ENCODE assay signal across 17 mouse cellular contexts in genomic region chr12:4004648-4005047, GRCm38 (mm10). TPM values are rescaled to one million over a fixed set of nuclear protein-coding genes. Genes with fewer than 3 reads are reported as not detected.
DNase-seq lines count a peak whose midpoint lies in the region; ATAC-seq and TF ChIP-seq lines count a peak whose summit lies in the region.
"Had no signal": no experiment of that assay in that cellular context is flagged by ENCODE, and none has a peak within 500 bp of the region (broad histone marks: within the 10 kb centered on the region; RNA-seq: fewer than 3 reads in every experiment).

No protein-coding gene starts in this region.

- WGBS in forebrain, embryonic 10.5 days: 13% methylated on average over 6 of the region's 6 CpGs
- WGBS in forebrain, embryonic 11.5 days: 10% methylated on average over 6 of the region's 6 CpGs
- 21% methylated on average over 6 of the region's 6 CpGs for WGBS in kidney, postnatal 0 days
- 53% methylated on average over 6 of the region's 6 CpGs for WGBS in thymus, adult 2 months

- no peak; the same call in 1 of the 2 replicates for ATAC-seq in forebrain, embryonic 11.5 days (replicated peaks; ENCODE audit: low FRiP score)
- ATAC-seq in kidney, postnatal 0 days (replicated peaks; ENCODE audit: low FRiP score, low read depth): no peak
- ATAC-seq: intestine, postnatal 0 days had no signal

- DNase-seq in forebrain, embryonic 10.5 days (ENCODE audit: extremely low spot score, low spot score): no peak
- DNase-seq in forebrain, embryonic 11.5 days (ENCODE audit: low spot score): no peak
- peak; percentile 27 for DNase-seq in kidney, postnatal 0 days (ENCODE audit: low spot score)
- no peak for DNase-seq in kidney, adult 18-20 months
- peak; percentile 32 for DNase-seq in ZHBTc4 (ENCODE audit: low read depth, low spot score)
- DNase-seq in heart, postnatal 4 days: peak; percentile 52
- no peak for DNase-seq in right cerebral cortex, postnatal 4 days
- no peak for DNase-seq in thymus, adult 2 months
- DNase-seq: cerebellum, adult 9-10 months; gastrocnemius, postnatal 10 days; liver; thymus, postnatal 4 days had no signal

- peak overlapping the region; percentile 45; the same call in 1 of the 2 replicates for H3K27ac ChIP-seq in forebrain, embryonic 10.5 days
- H3K27ac ChIP-seq in forebrain, embryonic 11.5 days (ENCODE audit: low read depth, low read length): no peak overlapping the region
- H3K27ac ChIP-seq in kidney, postnatal 0 days: no peak overlapping the region
- no peak overlapping the region for H3K27ac ChIP-seq in thymus, adult 2 months (ENCODE audit: control insufficient read depth, insufficient read depth, low read length)
- H3K27ac ChIP-seq: embryonic facial prominence, embryonic 12.5 days; forebrain, embryonic 12.5 days had no signal

- no peaks in the 10 kb centered on the region for H3K9me3 ChIP-seq in forebrain, embryonic 10.5 days
- no peaks in the 10 kb centered on the region for H3K9me3 ChIP-seq in forebrain, embryonic 11.5 days (ENCODE audit: control insufficient read depth, low read length)
- H3K9me3 ChIP-seq in kidney, postnatal 0 days (replicated peaks; ENCODE audit: low read length): no peaks in the 10 kb centered on the region
- H3K9me3 ChIP-seq: embryonic facial prominence, embryonic 12.5 days; forebrain, embryonic 12.5 days; megakaryocyte, embryonic 14.5 days had no signal

- no peak for TF ChIP-seq CTCF in kidney, postnatal 0 days (IDR thresholded peaks at IDR 0.05; ENCODE audit: low read depth)
- TF ChIP-seq CTCF in thymus, adult 2 months (IDR thresholded peaks at IDR 0.05; ENCODE audit: borderline replicate concordance, control insufficient read depth, extremely low read depth, insufficient read depth, low read length, poor library complexity): no peak

- H3K36me3 ChIP-seq in forebrain, embryonic 10.5 days (replicated peaks): no peaks in the 10 kb centered on the region; the same call in 1 of the 2 replicates
- H3K36me3 ChIP-seq in forebrain, embryonic 11.5 days (ENCODE audit: control insufficient read depth, insufficient read depth, low read length): no peaks in the 10 kb centered on the region
- H3K36me3 ChIP-seq in kidney, postnatal 0 days (ENCODE audit: insufficient read depth, low read length): no peaks in the 10 kb centered on the region
- H3K36me3 ChIP-seq in thymus, adult 2 months (ENCODE audit: control insufficient read depth, insufficient read depth, low read length): no peaks in the 10 kb centered on the region
- H3K36me3 ChIP-seq: embryonic facial prominence, embryonic 12.5 days had no signal

- TF ChIP-seq POLR2A in thymus, adult 2 months (IDR thresholded peaks at IDR 0.05; ENCODE audit: control insufficient read depth, extremely low read depth, insufficient read depth, low read length, poor library complexity): no peak

- H3K4me3 ChIP-seq in forebrain, embryonic 10.5 days: no peak overlapping the region
- H3K4me3 ChIP-seq in forebrain, embryonic 11.5 days (ENCODE audit: low read depth, low read length): no peak overlapping the region
- no peak overlapping the region for H3K4me3 ChIP-seq in kidney, postnatal 0 days (replicated peaks; ENCODE audit: low read depth, low read length)
- no peak overlapping the region for H3K4me3 ChIP-seq in thymus, adult 2 months (ENCODE audit: control insufficient read depth, insufficient read depth, low read length)
- H3K4me3 ChIP-seq: embryonic facial prominence, embryonic 12.5 days; forebrain, embryonic 12.5 days; megakaryocyte, embryonic 14.5 days had no signal

- H3K4me2 ChIP-seq in forebrain, embryonic 11.5 days (ENCODE audit: low read depth, low read length, severe bottlenecking): no peak overlapping the region
- no peak overlapping the region for H3K4me2 ChIP-seq in kidney, postnatal 0 days (ENCODE audit: low read length)
- H3K4me2 ChIP-seq: embryonic facial prominence, embryonic 12.5 days; forebrain, embryonic 12.5 days had no signal

- no peak overlapping the region for H3K9ac ChIP-seq in forebrain, embryonic 11.5 days (ENCODE audit: low read length)
- no peak overlapping the region for H3K9ac ChIP-seq in kidney, postnatal 0 days (ENCODE audit: low read depth, low read length)
- H3K9ac ChIP-seq: embryonic facial prominence, embryonic 12.5 days; forebrain, embryonic 12.5 days had no signal

- peaks cover 52% of the 10 kb centered on the region for H3K4me1 ChIP-seq in forebrain, embryonic 10.5 days
- H3K4me1 ChIP-seq in forebrain, embryonic 11.5 days (replicated peaks; ENCODE audit: control insufficient read depth, insufficient read depth, low read length): peaks cover 2% of the 10 kb centered on the region; the same call in 1 of the 2 replicates
- H3K4me1 ChIP-seq in kidney, postnatal 0 days (replicated peaks; ENCODE audit: insufficient read depth, low read length): 0 out of 2 replicates have a peak, but pooled peaks cover 3% of the 10 kb centered on the region
- H3K4me1 ChIP-seq in thymus, adult 2 months (replicated peaks; ENCODE audit: control insufficient read depth, insufficient read depth, low read length): no peaks in the 10 kb centered on the region
- H3K4me1 ChIP-seq: megakaryocyte, embryonic 14.5 days had no signal

- no peaks in the 10 kb centered on the region for H3K27me3 ChIP-seq in forebrain, embryonic 10.5 days (ENCODE audit: poor library complexity, severe bottlenecking)
- no peaks in the 10 kb centered on the region for H3K27me3 ChIP-seq in forebrain, embryonic 11.5 days (ENCODE audit: control insufficient read depth, insufficient read depth, low read length)
- H3K27me3 ChIP-seq in kidney, postnatal 0 days (ENCODE audit: insufficient read depth, low read length): no peaks in the 10 kb centered on the region
- H3K27me3 ChIP-seq in thymus, adult 2 months (ENCODE audit: control insufficient read depth, insufficient read depth, low read length): no peaks in the 10 kb centered on the region
- H3K27me3 ChIP-seq: embryonic facial prominence, embryonic 12.5 days; forebrain, embryonic 12.5 days had no signal

RNA-seq across cellular contexts. Expression of gene Efr3b, which starts 34.1 kb away (rescaled TPM):
- 7.7 and 8.7 TPM in 2 replicates for polyA plus RNA-seq in forebrain, embryonic 10.5 days (2016; fragmentation: Nextera tagmentation; extraction: Ambion mirVana)
- polyA plus RNA-seq in forebrain, embryonic 11.5 days (2014; fragmentation: Nextera tagmentation; extraction: Ambion mirVana): 13.7 and 14.4 TPM in 2 replicates
- polyA plus RNA-seq in kidney, postnatal 0 days (2015; fragmentation: Nextera tagmentation; extraction: Ambion mirVana): 1.1 and 1.4 TPM in 2 replicates
- total RNA-seq in heart, postnatal 4 days (2021): 1 to 10 TPM; 8.4 to 9.6 TPM
- 1.5 TPM in 2 replicates for polyA plus RNA-seq in thymus, adult 2 months (2012; rRNA removed)

RNA-seq across cellular contexts. Expression of gene Pomc, which starts 49.9 kb away (rescaled TPM):
- 6.1 and 9.1 TPM in 2 replicates for polyA plus RNA-seq in forebrain, embryonic 10.5 days (2016; fragmentation: Nextera tagmentation; extraction: Ambion mirVana)
- 6.4 and 7.0 TPM in 2 replicates for polyA plus RNA-seq in forebrain, embryonic 11.5 days (2014; fragmentation: Nextera tagmentation; extraction: Ambion mirVana)
- 2.1 and 2.7 TPM in 2 replicates for polyA plus RNA-seq in kidney, postnatal 0 days (2015; fragmentation: Nextera tagmentation; extraction: Ambion mirVana)
- under 1 TPM in 1 of 2 experiments, not detected in 1; 0.29 TPM for total RNA-seq in heart, postnatal 4 days (2021)
- polyA plus RNA-seq in thymus, adult 2 months (2012; rRNA removed): 2.7 and 3.9 TPM in 2 replicates
- total RNA-seq: hematopoietic stem cell, adult 5-6 weeks had no signal

Comparison
In these comparisons a context has a peak if more than half of its experiments do, and no peak if none do; other contexts are left out.
1. DNase-seq: peak in kidney, postnatal 0 days (single experiment), ZHBTc4 (single experiment) and heart, postnatal 4 days (single experiment); none in forebrain, embryonic 10.5 days (single experiment), forebrain, embryonic 11.5 days (single experiment), kidney, adult 18-20 months (single experiment), right cerebral cortex, postnatal 4 days (single experiment) and thymus, adult 2 months (single experiment).